Mouse (Mus musculus): ENCODE data around the gene Rbms3. TPM values are rescaled to one million over a fixed set of nuclear protein-coding genes. Genes with fewer than 3 reads are reported as not detected.

The Rbms3 gene
- total RNA-seq, 1 experiment: 2.2 TPM

DNA sequence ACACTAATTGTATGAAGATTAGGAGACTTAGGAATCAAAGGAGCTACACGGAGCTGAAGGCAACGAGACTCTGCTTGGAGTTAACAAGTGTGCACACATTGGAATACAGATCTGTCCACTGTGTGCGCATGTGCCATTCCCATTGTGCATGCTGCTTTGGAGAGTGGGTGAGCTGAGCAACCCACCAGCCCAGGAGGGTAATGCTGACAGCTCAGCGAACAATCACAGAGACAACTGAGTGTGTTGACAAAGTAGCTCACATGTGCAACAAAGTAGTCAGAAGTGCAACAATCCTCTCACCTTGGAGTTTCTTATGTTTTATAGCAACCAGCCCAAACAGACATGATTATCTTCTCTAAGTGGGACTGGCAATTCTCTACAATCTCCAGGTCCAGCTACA lies 955.5 kb downstream of the Rbms3 start:
- Histone ChIP-seq H3K9me3 (ENCODE audit: control insufficient read depth, insufficient read depth, low read depth, low read length) (no peaks in the 10 kb centered on the region), H3K9ac (ENCODE audit: insufficient read depth, low read depth, low read length, poor library complexity, severe bottlenecking) (no peak overlapping the region), H3K4me3 (ENCODE audit: insufficient read depth in 1 of 2, low read depth in 1 of 2, low read length in 2 of 2, poor library complexity in 1 of 2, severe bottlenecking in 1 of 2) (no peak overlapping the region), H3K36me3 (ENCODE audit: control insufficient read depth, insufficient read depth, low read length, poor library complexity, severe bottlenecking) (no peaks in the 10 kb centered on the region), H3K4me1 (ENCODE audit: control insufficient read depth in 2 of 2, insufficient read depth in 2 of 2, low read length in 2 of 2, poor library complexity in 1 of 2) (no peaks in the 10 kb centered on the region), H3K27ac (ENCODE audit: insufficient read depth, low read depth, low read length, poor library complexity, severe bottlenecking) (no peak overlapping the region)
- no peak for DNase-seq (ENCODE audit: low read depth, low spot score)
- TF ChIP-seq ZNF384 (IDR thresholded peaks at IDR 0.05; ENCODE audit: low read depth, low read length): no peak
- in situ Hi-C loops (cut with MboI; ENCODE audit: low sequenced_read_pairs in 2 of 2, unreplicated experiment in 2 of 2): no loop called here

DNA sequence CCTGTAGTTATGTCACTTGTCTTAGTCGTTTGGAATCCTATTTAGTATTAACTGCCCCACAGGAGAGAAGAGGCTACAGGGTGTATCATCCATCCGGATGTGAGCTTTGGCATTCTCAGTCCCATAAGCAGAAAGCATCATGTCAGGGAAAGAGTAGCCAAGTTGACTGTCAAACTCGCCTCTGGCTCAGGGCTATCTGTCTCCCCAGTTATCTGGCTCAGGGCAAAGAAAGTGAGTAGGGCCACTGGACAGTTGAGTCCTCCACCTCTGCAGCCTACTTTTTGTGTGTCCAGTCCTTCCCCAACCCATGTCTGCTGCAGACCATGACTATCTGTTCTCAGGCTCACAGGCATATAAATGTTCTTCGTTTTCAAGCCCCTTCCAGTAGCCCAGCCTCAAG lies 968.7 kb downstream of the Rbms3 start:
- no peak for TF ChIP-seq HCFC1 (IDR thresholded peaks at IDR 0.05; ENCODE audit: borderline replicate concordance, insufficient read depth, low read length)
- TF ChIP-seq ZNF384 (IDR thresholded peaks at IDR 0.05; ENCODE audit: low read depth, low read length): no peak
- TF ChIP-seq CHD2 (IDR thresholded peaks at IDR 0.05; ENCODE audit: low read depth, low read length): no peak
- TF ChIP-seq ZC3H11A (IDR thresholded peaks at IDR 0.05; ENCODE audit: borderline replicate concordance, low read depth, low read length): no peak
- TF ChIP-seq MAFK (IDR thresholded peaks at IDR 0.05; ENCODE audit: insufficient read depth, low read depth, low read length): no peak
- H3K9ac ChIP-seq (ENCODE audit: insufficient read depth, low read depth, low read length, poor library complexity, severe bottlenecking): no peak overlapping the region
- in situ Hi-C loops (cut with MboI; ENCODE audit: low sequenced_read_pairs in 2 of 2, unreplicated experiment in 2 of 2): no loop called here
- no peaks in the 10 kb centered on the region; the same call in 1 of the 2 replicates for H3K36me3 ChIP-seq (ENCODE audit: control insufficient read depth, insufficient read depth, low read length, poor library complexity, severe bottlenecking)
- no peak overlapping the region for H3K27ac ChIP-seq (ENCODE audit: insufficient read depth, low read depth, low read length, poor library complexity, severe bottlenecking)
- H3K4me1 ChIP-seq (ENCODE audit: control insufficient read depth in 2 of 2, insufficient read depth in 2 of 2, low read length in 2 of 2, poor library complexity in 1 of 2): no peaks in the 10 kb centered on the region
- no peaks in the 10 kb centered on the region for H3K9me3 ChIP-seq (ENCODE audit: control insufficient read depth, insufficient read depth, low read depth, low read length)
- no peak for DNase-seq (ENCODE audit: low read depth, low spot score)
- H3K4me3 ChIP-seq (ENCODE audit: insufficient read depth in 1 of 2, low read depth in 1 of 2, low read length in 2 of 2, poor library complexity in 1 of 2, severe bottlenecking in 1 of 2): no peak overlapping the region

DNA sequence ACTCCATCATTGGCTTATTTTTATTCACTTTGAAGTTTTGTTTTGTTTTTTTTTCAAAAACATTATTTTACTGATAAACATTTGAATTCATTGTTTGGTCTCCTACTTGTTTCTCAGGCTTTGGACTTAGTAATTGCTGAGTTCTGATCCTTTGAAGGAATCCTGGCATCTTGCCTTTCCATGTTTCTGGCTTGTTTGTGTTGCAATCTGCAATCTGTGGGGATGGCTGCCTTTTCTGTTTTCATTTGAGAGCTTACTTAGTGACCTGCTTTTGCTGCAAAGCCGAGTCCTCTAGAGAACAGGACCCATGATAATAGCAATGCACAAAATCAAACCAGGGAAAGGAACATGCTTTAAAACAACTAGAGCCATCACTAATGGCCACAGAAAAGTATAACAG lies 969.8 kb downstream of the Rbms3 start:
- no peaks in the 10 kb centered on the region; the same call in 1 of the 2 replicates for H3K36me3 ChIP-seq (ENCODE audit: control insufficient read depth, insufficient read depth, low read length, poor library complexity, severe bottlenecking)
- H3K9me3 ChIP-seq (ENCODE audit: control insufficient read depth, insufficient read depth, low read depth, low read length): no peaks in the 10 kb centered on the region
- no peak overlapping the region for H3K27ac ChIP-seq (ENCODE audit: insufficient read depth, low read depth, low read length, poor library complexity, severe bottlenecking)
- TF ChIP-seq ZNF384 (IDR thresholded peaks at IDR 0.05; ENCODE audit: low read depth, low read length): no peak
- no peak for TF ChIP-seq CHD2 (IDR thresholded peaks at IDR 0.05; ENCODE audit: low read depth, low read length)
- TF ChIP-seq HCFC1 (IDR thresholded peaks at IDR 0.05; ENCODE audit: borderline replicate concordance, insufficient read depth, low read length): no peak
- DNase-seq (ENCODE audit: low read depth, low spot score): no peak
- H3K4me1 ChIP-seq (ENCODE audit: control insufficient read depth in 2 of 2, insufficient read depth in 2 of 2, low read length in 2 of 2, poor library complexity in 1 of 2): no peaks in the 10 kb centered on the region
- no peak overlapping the region for H3K9ac ChIP-seq (ENCODE audit: insufficient read depth, low read depth, low read length, poor library complexity, severe bottlenecking)
- in situ Hi-C loops (cut with MboI; ENCODE audit: low sequenced_read_pairs in 2 of 2, unreplicated experiment in 2 of 2): no loop called here
- no peak overlapping the region for H3K4me3 ChIP-seq (ENCODE audit: insufficient read depth in 1 of 2, low read depth in 1 of 2, low read length in 2 of 2, poor library complexity in 1 of 2, severe bottlenecking in 1 of 2)

DNA sequence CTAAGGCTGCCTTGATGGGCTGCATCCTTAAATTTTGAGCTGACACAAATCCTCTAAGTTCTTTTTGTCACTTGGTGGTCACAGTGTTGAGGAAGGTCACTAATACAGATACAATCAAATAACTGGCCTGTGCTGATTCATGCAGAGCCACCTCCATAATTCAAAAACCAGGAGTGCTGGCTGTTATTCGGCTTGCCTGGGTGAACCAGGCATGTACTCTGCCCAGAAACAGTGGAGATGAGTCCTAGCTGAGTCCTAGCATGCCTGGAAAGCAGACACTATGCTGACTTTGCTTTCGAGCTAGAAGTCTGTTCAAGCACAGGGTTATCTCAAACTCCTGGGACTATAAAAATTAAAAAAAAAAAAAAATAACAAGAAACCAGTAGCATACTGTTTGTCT lies 972.6 kb downstream of the Rbms3 start:
- TF ChIP-seq HCFC1 (IDR thresholded peaks at IDR 0.05; ENCODE audit: borderline replicate concordance, insufficient read depth, low read length): no peak
- no peak for TF ChIP-seq MAFK (IDR thresholded peaks at IDR 0.05; ENCODE audit: insufficient read depth, low read depth, low read length)
- no peak for TF ChIP-seq ZNF384 (IDR thresholded peaks at IDR 0.05; ENCODE audit: low read depth, low read length)
- TF ChIP-seq ZC3H11A (IDR thresholded peaks at IDR 0.05; ENCODE audit: borderline replicate concordance, low read depth, low read length): no peak
- TF ChIP-seq CHD2 (IDR thresholded peaks at IDR 0.05; ENCODE audit: low read depth, low read length): no peak
- no peaks in the 10 kb centered on the region for H3K9me3 ChIP-seq (ENCODE audit: control insufficient read depth, insufficient read depth, low read depth, low read length)
- H3K4me3 ChIP-seq (ENCODE audit: insufficient read depth in 1 of 2, low read depth in 1 of 2, low read length in 2 of 2, poor library complexity in 1 of 2, severe bottlenecking in 1 of 2): no peak overlapping the region
- no peak for DNase-seq (ENCODE audit: low read depth, low spot score)
- in situ Hi-C loops (cut with MboI; ENCODE audit: low sequenced_read_pairs in 2 of 2, unreplicated experiment in 2 of 2): no loop called here
- no peaks in the 10 kb centered on the region; the same call in 1 of the 2 replicates for H3K36me3 ChIP-seq (ENCODE audit: control insufficient read depth, insufficient read depth, low read length, poor library complexity, severe bottlenecking)
- no peak overlapping the region for H3K9ac ChIP-seq (ENCODE audit: insufficient read depth, low read depth, low read length, poor library complexity, severe bottlenecking)
- no peaks in the 10 kb centered on the region for H3K4me1 ChIP-seq (ENCODE audit: control insufficient read depth in 2 of 2, insufficient read depth in 2 of 2, low read length in 2 of 2, poor library complexity in 1 of 2)
- no peak overlapping the region for H3K27ac ChIP-seq (ENCODE audit: insufficient read depth, low read depth, low read length, poor library complexity, severe bottlenecking)

DNA sequence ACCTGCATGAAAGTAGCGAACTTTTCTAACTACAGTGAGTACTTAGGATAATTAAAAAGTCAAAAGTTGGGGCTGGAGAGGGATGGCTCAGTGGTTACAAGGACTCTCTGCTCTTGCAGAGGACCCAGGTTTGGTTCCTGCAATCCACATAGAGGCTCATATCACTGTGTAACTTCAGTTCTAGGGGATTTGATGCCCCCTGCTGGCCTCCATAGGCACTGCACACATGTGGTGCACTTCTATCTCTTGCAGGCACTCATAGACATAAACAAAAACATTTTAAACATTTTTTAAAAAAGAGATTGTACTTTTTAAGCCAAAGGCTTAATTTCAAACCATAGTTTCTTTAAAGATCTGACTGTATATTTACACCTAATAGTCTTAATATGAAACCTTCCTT lies 978.3 kb downstream of the Rbms3 start:
- no peak for TF ChIP-seq MAFK (IDR thresholded peaks at IDR 0.05; ENCODE audit: insufficient read depth, low read depth, low read length)
- TF ChIP-seq CHD2 (IDR thresholded peaks at IDR 0.05; ENCODE audit: low read depth, low read length): no peak
- TF ChIP-seq ZC3H11A (IDR thresholded peaks at IDR 0.05; ENCODE audit: borderline replicate concordance, low read depth, low read length): peak; percentile 56; the same call in 1 of the 2 replicates
- no peak for TF ChIP-seq HCFC1 (IDR thresholded peaks at IDR 0.05; ENCODE audit: borderline replicate concordance, insufficient read depth, low read length)
- no peak for TF ChIP-seq ZNF384 (IDR thresholded peaks at IDR 0.05; ENCODE audit: low read depth, low read length)
- H3K4me1 ChIP-seq (ENCODE audit: control insufficient read depth in 2 of 2, insufficient read depth in 2 of 2, low read length in 2 of 2, poor library complexity in 1 of 2): peaks cover 3 to 4% of the 10 kb centered on the region in 2 experiments; a peak in 2 of 4 replicates
- in situ Hi-C loops (cut with MboI; ENCODE audit: low sequenced_read_pairs in 2 of 2, unreplicated experiment in 2 of 2): no loop called here

More for the DNA sequence above, 978.3 kb downstream of the Rbms3 start:
- Histone ChIP-seq H3K4me3 (ENCODE audit: insufficient read depth in 1 of 2, low read depth in 1 of 2, low read length in 2 of 2, poor library complexity in 1 of 2, severe bottlenecking in 1 of 2) (no peak overlapping the region), H3K27ac (ENCODE audit: insufficient read depth, low read depth, low read length, poor library complexity, severe bottlenecking) (no peak overlapping the region), H3K9me3 (ENCODE audit: control insufficient read depth, insufficient read depth, low read depth, low read length) (no peaks in the 10 kb centered on the region), H3K36me3 (ENCODE audit: control insufficient read depth, insufficient read depth, low read length, poor library complexity, severe bottlenecking) (no peaks in the 10 kb centered on the region), H3K9ac (ENCODE audit: insufficient read depth, low read depth, low read length, poor library complexity, severe bottlenecking) (no peak overlapping the region)
- peak; percentile 29 for DNase-seq (ENCODE audit: low read depth, low spot score)

All from ES-E14 (cell line).